Mouse (Mus musculus) monocyte, adult 5-6 weeks (primary cell): ENCODE measurements around the gene Tuba1a. TPM values are rescaled to one million over a fixed set of nuclear protein-coding genes. Genes with fewer than 3 reads are reported as not detected.
A peak's percentile ranks its signal among the peaks of the same experiment; 100 is the strongest.
"Not testable (repeated sequence)": the region's sequence is repeated elsewhere in the genome, so short reads cannot be mapped to it uniquely, and the experiment has no call there.

Experiments used
- ATAC-seq: fragments of 153-309, 156-312 bp; replicated peaks from 2 replicates; pipeline ENCODE4 v1.8.0; 2017; ENCODE audit warnings: mild to moderate bottlenecking; ENCODE audit not compliant: low TSS enrichment, insufficient number of reproducible peaks, severe bottlenecking, poor library complexity, low FRiP score
- total RNA-seq: library from RNA; stranded (forward); fragments of 200-1000, 200-491, 200-594 nt; gene quantifications from 3 replicates; pipeline ENCODE4 v1.2.3, GENCODE M21; 2017

Gene Tuba1a
- total RNA-seq, 1 experiment from 2014 or later, result 79.8 TPM

DNA sequence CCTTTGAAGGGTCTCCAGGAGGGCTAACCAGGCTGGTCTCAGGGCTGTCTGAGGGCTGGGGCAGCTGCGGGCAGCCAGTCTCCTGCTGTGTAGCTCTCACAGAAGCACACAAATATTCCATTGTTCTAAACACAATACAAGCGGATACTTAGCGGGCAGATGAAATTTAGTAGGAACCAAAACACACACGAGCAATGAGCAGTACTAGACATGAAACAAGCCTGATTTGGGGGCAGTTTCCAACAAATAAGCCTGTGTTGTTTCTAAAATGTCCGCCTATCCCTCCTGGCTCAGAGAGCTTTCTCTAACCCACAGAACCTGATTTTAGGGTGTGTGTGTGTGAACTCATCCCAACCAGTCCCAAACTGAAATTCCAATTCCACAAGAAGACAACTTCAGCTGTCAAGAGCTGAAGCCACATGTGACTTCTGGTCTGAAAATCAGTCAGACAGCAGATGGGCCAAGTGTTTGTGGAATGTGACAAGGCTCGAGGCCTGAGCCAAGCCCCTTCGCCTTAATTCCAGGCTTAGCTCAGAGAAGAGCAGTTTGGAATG, 33.7 kb upstream of the Tuba1a start:
- no peak for ATAC-seq

DNA sequence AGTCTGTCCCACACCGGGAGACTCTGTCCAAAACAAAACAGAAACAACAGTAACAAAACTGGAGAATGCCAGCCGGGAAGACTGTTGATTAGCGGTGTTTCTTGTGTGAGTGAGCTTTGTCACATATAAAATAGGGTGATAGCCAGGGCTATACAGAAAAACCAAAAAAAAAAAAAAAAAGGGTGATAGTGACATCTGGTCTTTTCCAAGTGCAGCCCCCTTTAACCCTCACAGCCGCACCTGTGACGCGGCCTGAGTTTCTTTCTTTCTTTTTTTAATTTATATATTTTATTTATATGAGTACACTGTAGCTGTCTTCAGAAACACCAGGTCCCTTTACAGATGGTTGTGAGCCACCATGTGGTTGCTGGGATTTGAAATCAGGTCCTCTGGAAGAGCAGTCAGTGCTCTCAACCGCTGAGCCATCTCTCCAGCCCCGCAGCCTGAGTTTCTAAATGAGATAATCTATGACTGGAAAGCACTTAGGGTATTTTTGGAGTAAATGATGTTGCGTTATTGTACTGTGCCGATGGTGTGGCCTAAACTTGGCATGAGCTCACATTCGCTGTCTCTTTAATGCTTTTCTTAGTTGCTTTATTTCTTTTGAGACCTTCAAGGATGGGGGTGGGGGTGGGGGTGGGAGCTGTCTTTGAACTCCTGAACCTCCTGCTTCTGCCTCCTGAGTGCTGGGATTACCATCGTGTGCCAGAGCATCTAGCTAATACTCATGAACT, 32.6 kb upstream of the Tuba1a start:
- ATAC-seq, result no peak

- ATAC-seq, result peak; percentile 89
Measured at GRCm38 (mm10) chr15:98985240-98985981, 31.9 kb upstream of the Tuba1a start.

DNA sequence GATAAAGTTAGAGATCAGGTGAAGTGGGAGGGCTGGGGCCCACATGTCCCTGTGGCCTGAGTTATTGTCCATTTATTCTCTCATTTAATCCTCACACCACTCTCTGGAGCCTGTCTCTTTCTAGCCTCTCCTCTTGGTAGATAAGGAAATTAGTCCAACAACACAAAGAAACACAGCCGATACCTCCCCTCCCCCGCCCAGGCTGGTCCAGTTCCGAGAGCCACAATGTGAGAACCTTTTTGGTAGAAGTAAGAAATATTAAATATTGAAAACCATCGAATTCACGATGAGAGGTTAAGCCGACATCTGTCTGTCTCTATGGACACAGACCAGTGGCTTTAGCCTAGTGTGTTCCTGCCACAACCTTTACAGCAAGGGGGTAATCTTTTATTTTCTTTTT, 31.2 kb upstream of the Tuba1a start:
- ATAC-seq, result no peak

- no peak for ATAC-seq
Measured at GRCm38 (mm10) chr15:98983431-98984081, 30.1 kb upstream of the Tuba1a start.

GRCm38 (mm10) chr15:98982100-98982499, 28.6 kb upstream of the Tuba1a start:
- no peak for ATAC-seq

GRCm38 (mm10) chr15:98980012-98980614, 26.6 kb upstream of the Tuba1a start:
- ATAC-seq, result no peak

DNA sequence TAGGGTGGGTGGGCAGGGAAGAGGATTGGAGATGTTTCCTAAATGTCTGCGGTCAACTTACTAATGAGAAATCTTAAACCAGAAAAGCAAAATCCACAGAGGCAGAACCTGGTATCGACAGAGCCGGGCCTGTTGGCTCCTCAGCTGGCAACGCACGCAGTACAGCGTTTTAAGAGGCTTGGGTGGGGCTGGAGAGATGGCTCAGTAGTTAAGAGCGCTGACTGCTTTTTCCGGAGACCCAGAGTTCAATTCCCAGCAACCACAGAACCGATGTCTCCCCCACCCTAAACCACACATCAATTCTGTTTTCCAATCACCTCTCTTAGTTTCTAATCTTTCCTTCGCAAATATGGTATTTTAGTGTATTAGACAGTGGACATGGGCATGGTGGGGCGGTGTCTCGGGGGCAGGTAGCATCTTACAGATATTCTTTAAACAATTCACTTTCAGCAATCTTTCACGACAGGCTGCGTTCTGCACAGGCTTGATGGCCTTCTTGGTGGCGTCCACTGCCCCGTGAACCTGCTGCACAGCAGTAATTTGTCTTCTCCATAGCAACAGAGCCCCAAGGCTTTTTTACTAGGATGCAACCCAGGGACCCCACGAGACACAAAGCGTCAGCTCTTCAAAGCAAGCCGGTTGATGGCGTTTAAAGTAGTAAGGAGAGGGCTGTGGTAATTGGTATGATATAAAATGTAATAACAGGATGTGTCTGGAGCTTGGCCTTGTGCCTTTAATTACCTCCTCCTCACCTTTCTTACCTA, 25.1 kb upstream of the Tuba1a start:
- ATAC-seq, result no peak

DNA sequence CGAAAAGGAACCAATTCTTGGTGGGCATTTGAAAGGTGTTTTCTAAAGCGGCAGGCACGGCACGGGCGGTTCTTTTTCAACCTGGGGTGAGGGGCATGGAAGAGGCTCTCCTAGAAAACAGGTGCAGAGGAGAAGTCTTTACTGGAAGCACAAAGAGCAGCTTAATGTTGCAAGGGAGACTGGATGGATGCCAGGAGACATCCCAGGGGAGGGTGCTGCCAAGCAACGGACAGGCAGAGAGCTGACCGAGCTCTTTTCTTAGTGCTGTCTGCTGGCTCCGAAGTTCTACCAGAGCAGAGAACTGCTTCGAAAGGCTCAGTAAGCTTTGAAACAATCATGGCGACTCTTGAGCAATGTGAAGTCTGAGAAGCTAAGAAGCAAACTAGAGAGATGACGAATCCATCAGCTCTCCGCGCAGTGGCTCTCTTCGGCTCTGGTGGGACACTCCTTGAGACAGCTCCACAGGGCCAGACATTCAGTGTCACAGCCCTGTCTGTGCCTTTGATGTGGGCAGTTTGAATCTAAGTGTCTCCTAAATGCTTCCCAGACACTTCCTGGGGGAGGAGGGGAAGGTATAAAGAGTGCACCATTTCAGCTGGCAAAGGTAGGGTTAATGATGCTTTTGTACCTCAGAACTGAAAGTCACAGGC, 24.4 kb upstream of the Tuba1a start:
- ATAC-seq, result no peak

GRCm38 (mm10) chr15:98976763-98977758, 23.6 kb upstream of the Tuba1a start:
- no peak for ATAC-seq

DNA sequence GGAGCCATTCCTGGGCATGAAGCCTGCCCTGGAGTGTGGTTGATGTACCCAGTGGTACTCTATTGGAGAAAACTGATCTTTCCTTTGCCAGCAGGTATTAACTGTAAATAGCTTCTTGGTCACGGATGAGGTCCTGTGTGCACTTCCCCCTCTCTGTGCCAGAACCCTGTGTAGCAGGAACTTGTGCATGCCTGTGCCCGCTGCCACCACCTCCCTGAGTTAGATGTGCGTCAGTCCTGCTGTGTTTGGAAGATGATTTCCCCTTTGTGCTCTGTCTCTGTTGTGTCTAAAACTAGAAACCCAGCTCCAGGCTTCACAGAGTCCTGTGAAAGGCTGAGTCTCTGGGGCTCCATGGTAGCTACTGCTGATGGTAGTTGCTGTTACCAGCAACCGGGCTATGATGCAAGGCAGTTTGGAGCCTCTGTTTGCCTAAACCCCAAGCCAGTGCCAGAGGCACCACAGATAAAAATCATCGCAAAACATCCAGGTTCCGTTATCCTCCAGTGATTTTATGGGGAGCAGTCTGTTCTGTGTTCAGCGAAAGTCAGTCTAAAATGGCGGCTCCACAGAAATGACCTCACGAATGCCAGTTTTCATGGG, 19.6 kb upstream of the Tuba1a start:
- peak; percentile 47; the same call in 1 of the 2 replicates for ATAC-seq

DNA sequence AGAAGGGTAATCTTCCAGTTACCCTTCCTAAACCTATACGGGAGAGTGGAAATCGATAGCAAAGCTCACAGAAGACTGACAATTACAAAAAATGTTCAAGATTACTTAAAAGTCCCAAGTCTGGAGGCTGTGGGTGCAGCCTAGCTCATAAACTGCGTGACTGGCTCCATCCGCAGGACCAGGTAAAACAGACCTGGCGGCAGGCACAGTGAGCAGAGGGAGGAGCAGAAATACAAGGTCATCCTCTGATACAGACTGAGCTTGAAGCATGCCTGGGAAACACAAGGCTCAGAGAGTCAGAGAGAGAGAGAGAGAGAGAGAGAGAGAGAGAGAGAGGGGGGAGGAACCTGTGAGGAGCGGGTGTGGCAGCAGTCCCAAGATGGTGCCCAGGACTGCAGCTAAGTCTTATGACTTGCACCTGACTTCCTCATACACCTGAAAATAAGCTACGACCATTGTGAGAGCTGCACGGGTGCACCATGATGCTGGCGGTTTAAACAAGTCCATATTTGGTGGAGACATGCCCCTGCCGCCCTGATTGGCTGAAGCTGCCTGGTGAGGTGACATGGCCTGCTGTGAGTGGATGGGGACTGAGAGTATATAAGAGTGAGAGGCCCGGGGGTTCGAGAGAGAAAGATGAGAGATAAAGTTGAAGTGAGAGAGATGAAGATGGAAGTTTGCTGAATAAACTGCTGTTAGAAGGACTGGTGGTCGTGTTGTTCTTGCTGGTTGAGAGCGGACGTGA, 18.2 kb upstream of the Tuba1a start:
- not testable (repeated sequence) for ATAC-seq

GRCm38 (mm10) chr15:98971111-98971510, 17.6 kb upstream of the Tuba1a start:
- ATAC-seq, result no peak

GRCm38 (mm10) chr15:98969372-98970101, 16.0 kb upstream of the Tuba1a start:
- no peak for ATAC-seq

- no peak for ATAC-seq
Measured at GRCm38 (mm10) chr15:98968701-98969371, 15.3 kb upstream of the Tuba1a start.
